Comparison of ENCODE assay signal across 9 mouse cellular contexts in the genomic region with DNA sequence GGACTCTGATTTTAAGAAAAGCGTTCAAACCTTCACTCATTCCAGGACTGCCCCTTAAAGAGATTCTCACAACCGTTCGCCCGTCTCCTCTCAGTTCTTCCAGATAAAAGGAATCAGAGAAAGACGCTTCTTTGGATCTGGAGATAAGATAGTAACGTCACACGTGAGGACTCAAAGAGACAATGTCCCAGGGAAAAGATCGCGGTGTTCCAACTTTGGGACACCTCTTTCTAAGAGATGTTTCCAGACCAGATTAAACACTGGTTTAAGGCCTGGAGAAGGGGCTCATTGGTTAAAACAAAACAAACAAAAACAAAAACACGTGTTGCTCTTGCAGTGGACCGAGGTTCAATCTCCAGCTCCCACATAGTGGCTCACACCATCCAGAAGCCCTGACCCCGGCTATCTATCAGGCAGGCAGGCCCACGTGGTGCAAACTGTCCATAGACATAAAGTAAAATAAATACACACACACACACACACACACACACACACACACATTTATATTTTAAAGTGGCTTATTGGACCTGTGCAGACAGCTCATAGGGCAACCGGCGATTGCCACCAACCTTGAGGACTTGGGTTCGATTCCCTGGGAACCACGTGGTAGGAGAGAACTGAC. TPM values are rescaled to one million over a fixed set of nuclear protein-coding genes. Genes with fewer than 3 reads are reported as not detected.
DNase-seq lines count a peak whose midpoint lies in the region; ATAC-seq and TF ChIP-seq lines count a peak whose summit lies in the region.
"Had no signal": no experiment of that assay in that cellular context is flagged by ENCODE, and none has a peak within 500 bp of the region (broad histone marks: within the 10 kb centered on the region; RNA-seq: fewer than 3 reads in every experiment).

No protein-coding gene starts in this region.

- DNase-seq in lung, adult 2 months = no peak
- no peak for DNase-seq in liver, embryonic 13.5 days
- DNase-seq in stomach, postnatal 0 days (ENCODE audit: low spot score) = no peak
- DNase-seq in thymus, postnatal 25 days = no peak
- DNase-seq in cerebellum, adult 2 months = no peak
- DNase-seq in cerebellum, postnatal 10 days = no peak
- DNase-seq: thymus, adult 2 months had no signal

- peaks cover 61% of the 10 kb centered on the region for H3K4me1 ChIP-seq in lung, embryonic 15.5 days
- peaks cover 8% of the 10 kb centered on the region for H3K4me1 ChIP-seq in lung, adult 2 months (ENCODE audit: control insufficient read depth, insufficient read depth, low read length)
- H3K4me1 ChIP-seq in forebrain, embryonic 16.5 days (replicated peaks; ENCODE audit: control insufficient read depth, insufficient read depth, low read length) = peaks cover 31% of the 10 kb centered on the region
- H3K4me1 ChIP-seq in liver, embryonic 13.5 days (replicated peaks) = peaks cover 51% of the 10 kb centered on the region
- no peaks in the 10 kb centered on the region for H3K4me1 ChIP-seq in stomach, postnatal 0 days (replicated peaks; ENCODE audit: control insufficient read depth, insufficient read depth)
- H3K4me1 ChIP-seq in cerebellum, adult 2 months (ENCODE audit: control insufficient read depth, insufficient read depth, low read length) = peaks cover 6% of the 10 kb centered on the region; the same call in 1 of the 2 replicates

- peak overlapping the region; percentile 91 for H3K27ac ChIP-seq in lung, embryonic 15.5 days
- H3K27ac ChIP-seq in forebrain, embryonic 16.5 days (ENCODE audit: low read length) = no peak overlapping the region
- H3K27ac ChIP-seq in liver, embryonic 13.5 days = no peak overlapping the region
- H3K27ac ChIP-seq in stomach, postnatal 0 days (replicated peaks) = no peak overlapping the region
- H3K27ac ChIP-seq in cerebellum, adult 2 months (ENCODE audit: insufficient read depth, low read length) = no peak overlapping the region

- no peak for TF ChIP-seq POLR2A in lung, adult 2 months (IDR thresholded peaks at IDR 0.05; ENCODE audit: borderline replicate concordance, extremely low read depth, low read depth, low read length)
- TF ChIP-seq POLR2A in cerebellum, adult 2 months (IDR thresholded peaks at IDR 0.05; ENCODE audit: borderline replicate concordance, insufficient read depth, low read length) = no peak

- TF ChIP-seq CTCF in lung, adult 2 months (IDR thresholded peaks at IDR 0.05; ENCODE audit: insufficient read depth, low read length) = no peak
- no peak for TF ChIP-seq CTCF in stomach, postnatal 0 days (IDR thresholded peaks at IDR 0.05; ENCODE audit: low read depth)
- no peak for TF ChIP-seq CTCF in cerebellum, adult 2 months (IDR thresholded peaks at IDR 0.05; ENCODE audit: borderline replicate concordance, insufficient read depth, low read depth, low read length)

- H3K4me2 ChIP-seq in lung, embryonic 15.5 days = peak overlapping the region; percentile 58
- peak overlapping the region; percentile 59 for H3K4me2 ChIP-seq in forebrain, embryonic 16.5 days (ENCODE audit: low read length)
- peak overlapping the region; percentile 32 for H3K4me2 ChIP-seq in liver, embryonic 13.5 days
- peak overlapping the region; percentile 47 for H3K4me2 ChIP-seq in stomach, postnatal 0 days (replicated peaks; ENCODE audit: low read depth)

- ATAC-seq in lung, embryonic 15.5 days (ENCODE audit: borderline replicate concordance, extremely low read depth, low FRiP score, low TSS enrichment) = no peak
- ATAC-seq in forebrain, embryonic 16.5 days = no peak
- ATAC-seq in liver, embryonic 13.5 days (ENCODE audit: low read depth) = no peak
- no peak for ATAC-seq in stomach, postnatal 0 days (ENCODE audit: low FRiP score, low TSS enrichment)

- no peaks in the 10 kb centered on the region for H3K36me3 ChIP-seq in lung, embryonic 15.5 days
- no peaks in the 10 kb centered on the region for H3K36me3 ChIP-seq in forebrain, embryonic 16.5 days (ENCODE audit: control insufficient read depth, insufficient read depth)
- no peaks in the 10 kb centered on the region for H3K36me3 ChIP-seq in liver, embryonic 13.5 days
- no peaks in the 10 kb centered on the region for H3K36me3 ChIP-seq in stomach, postnatal 0 days (ENCODE audit: control insufficient read depth, insufficient read depth, low read length)

- no peak overlapping the region for H3K9ac ChIP-seq in lung, embryonic 15.5 days
- H3K9ac ChIP-seq in forebrain, embryonic 16.5 days (replicated peaks; ENCODE audit: low read depth, low read length) = no peak overlapping the region
- no peak overlapping the region for H3K9ac ChIP-seq in liver, embryonic 13.5 days
- H3K9ac ChIP-seq in stomach, postnatal 0 days (ENCODE audit: low read length) = no peak overlapping the region

- no peaks in the 10 kb centered on the region for H3K9me3 ChIP-seq in lung, embryonic 15.5 days
- H3K9me3 ChIP-seq in forebrain, embryonic 16.5 days (ENCODE audit: control insufficient read depth, low read length) = no peaks in the 10 kb centered on the region
- H3K9me3 ChIP-seq in liver, embryonic 13.5 days (replicated peaks) = no peaks in the 10 kb centered on the region
- no peaks in the 10 kb centered on the region for H3K9me3 ChIP-seq in stomach, postnatal 0 days (ENCODE audit: control insufficient read depth, low read length)

- WGBS in lung, embryonic 15.5 days = 9% methylated on average over 17 of the region's 17 CpGs
- WGBS in lung, adult 2 months = 52% methylated on average over 17 of the region's 17 CpGs
- 11% methylated on average over 17 of the region's 17 CpGs for WGBS in forebrain, embryonic 16.5 days
- WGBS in liver, embryonic 13.5 days (ENCODE audit: insufficient replicate concordance) = 17% methylated on average over 17 of the region's 17 CpGs
- WGBS in stomach, postnatal 0 days = 27% methylated on average over 17 of the region's 17 CpGs
- WGBS in cerebellum, adult 2 months = 78% methylated on average over 17 of the region's 17 CpGs

- H3K27me3 ChIP-seq in lung, embryonic 15.5 days = no peaks in the 10 kb centered on the region
- no peaks in the 10 kb centered on the region for H3K27me3 ChIP-seq in forebrain, embryonic 16.5 days (replicated peaks; ENCODE audit: control insufficient read depth, insufficient read depth, low read length)
- H3K27me3 ChIP-seq in liver, embryonic 13.5 days = peaks cover 100% of the 10 kb centered on the region
- H3K27me3 ChIP-seq in stomach, postnatal 0 days (ENCODE audit: control insufficient read depth, insufficient read depth, low read length) = no peaks in the 10 kb centered on the region
- H3K27me3 ChIP-seq in cerebellum, adult 2 months (ENCODE audit: control insufficient read depth, insufficient read depth, low read length) = no peaks in the 10 kb centered on the region

- no peak for TF ChIP-seq EP300 in stomach, postnatal 0 days (optimal IDR thresholded peaks at IDR 0.05)

- peak overlapping the region; percentile 27 for H3K4me3 ChIP-seq in lung, embryonic 15.5 days
- H3K4me3 ChIP-seq in lung, adult 2 months (replicated peaks; ENCODE audit: extremely low read depth, low read depth, low read length) = no peak overlapping the region
- peak overlapping the region; percentile 32 for H3K4me3 ChIP-seq in forebrain, embryonic 16.5 days (replicated peaks; ENCODE audit: low read length)
- no peak overlapping the region for H3K4me3 ChIP-seq in liver, embryonic 13.5 days (replicated peaks)
- H3K4me3 ChIP-seq in stomach, postnatal 0 days (ENCODE audit: low read depth, low read length) = peak overlapping the region; percentile 17
- no peak overlapping the region for H3K4me3 ChIP-seq in cerebellum, adult 2 months (replicated peaks; ENCODE audit: insufficient read depth, low read depth, low read length)

RNA-seq across cellular contexts. Expression of a gene that starts 25.9 kb away (rescaled TPM):
- 16.3 and 17.2 TPM in 2 replicates for polyA plus RNA-seq in lung, embryonic 15.5 days (2015; fragmentation: Nextera tagmentation; extraction: Ambion mirVana)
- polyA plus RNA-seq in lung, adult 2 months (2012; rRNA removed) = 35.8 and 48.0 TPM in 2 replicates
- 11.4 and 11.8 TPM in 2 replicates for polyA plus RNA-seq in forebrain, embryonic 16.5 days (2015; fragmentation: Nextera tagmentation; extraction: Ambion mirVana)
- polyA plus RNA-seq in liver, embryonic 13.5 days (2015; fragmentation: Nextera tagmentation; extraction: Ambion mirVana) = 105 and 110 TPM in 2 replicates
- 28.6 and 32.8 TPM in 2 replicates for polyA plus RNA-seq in stomach, postnatal 0 days (2015; fragmentation: Nextera tagmentation; extraction: Ambion mirVana)
- polyA plus RNA-seq in cerebellum, adult 2 months (2012; rRNA removed) = 10.5 and 10.9 TPM in 2 replicates

Comparison
In these comparisons a context has a peak if more than half of its experiments do, and no peak if none do; other contexts are left out.
1. H3K4me3 ChIP-seq: peak in lung, embryonic 15.5 days (single experiment), forebrain, embryonic 16.5 days (single experiment) and stomach, postnatal 0 days (single experiment); none in lung, adult 2 months (single experiment), liver, embryonic 13.5 days (single experiment) and cerebellum, adult 2 months (single experiment).
2. Peak in every context shown above with its lines, with median percentiles within 50 percentile points of each other: H3K4me2 ChIP-seq.